Mouse (Mus musculus): ENCODE results near the gene Pip. TPM values are rescaled to one million over a fixed set of nuclear protein-coding genes. Genes with fewer than 3 reads are reported as not detected.

Pip gene
- polyA plus RNA-seq (2015; fragmentation: Illumina TruSeq; extraction: RNeasy Lipid Tissue Mini Kit (QIAGEN cat#74804); ENCODE audit: insufficient read depth, low read depth, low replicate concordance), result not detected

DNA sequence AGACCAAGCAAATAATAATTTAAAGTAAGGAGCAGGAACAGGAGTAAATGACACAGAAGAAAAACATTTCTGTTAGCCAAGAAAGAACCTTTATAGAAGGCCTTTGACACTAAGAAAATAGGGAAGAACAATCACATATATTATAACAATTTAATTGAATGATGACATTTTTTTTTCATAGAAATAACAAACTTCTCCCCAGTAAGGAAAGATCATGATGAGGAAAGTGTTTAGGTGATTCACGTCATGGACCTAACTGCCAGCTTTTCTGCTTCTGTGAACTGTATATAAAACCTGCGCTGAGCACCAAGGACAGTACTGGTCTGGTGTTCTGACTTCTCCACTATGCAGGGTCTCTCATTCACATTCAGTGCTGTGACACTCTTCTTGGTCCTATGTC lies at the start of gene Pip:
Gene Pip (plus strand): TSS at position 301 of the 400 bp plus-strand sequence.

DNA sequence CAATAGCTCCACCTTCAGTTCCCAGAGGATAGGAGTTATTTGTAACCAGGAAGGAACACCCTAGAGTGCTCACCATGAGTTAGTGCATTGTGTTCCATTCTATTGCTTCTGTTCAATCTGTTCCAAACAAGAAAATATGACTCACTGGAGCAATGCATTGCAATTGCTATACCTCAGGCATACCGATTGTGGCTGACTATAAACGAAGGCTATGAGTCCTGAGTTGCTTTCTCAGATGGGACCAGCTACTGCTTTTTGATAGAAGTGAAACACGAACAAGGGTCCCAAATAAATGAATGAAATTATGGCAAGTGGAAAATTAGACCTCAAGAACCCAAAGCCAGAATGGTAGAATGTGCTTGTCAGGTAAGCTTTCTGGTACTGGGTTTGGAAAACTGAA lies 5.4 kb downstream of the Pip start, which contains the start of gene Sval2:
Gene Sval2 (plus strand): TSS at position 301 of the 400 bp plus-strand sequence.

Other genes with a start within 250 kb of the Pip start
- 2.8 TPM for gene Ephb6, start 242.1 kb upstream of the Pip start, polyA plus RNA-seq (2015; fragmentation: Illumina TruSeq; extraction: RNeasy Lipid Tissue Mini Kit (QIAGEN cat#74804); ENCODE audit: insufficient read depth, low read depth, low replicate concordance)
- gene Trpv6, start 211.1 kb upstream of the Pip start, polyA plus RNA-seq (2015; fragmentation: Illumina TruSeq; extraction: RNeasy Lipid Tissue Mini Kit (QIAGEN cat#74804); ENCODE audit: insufficient read depth, low read depth, low replicate concordance), result 1.3 TPM
- not detected for gene Trpv5, start 166.8 kb upstream of the Pip start, polyA plus RNA-seq (2015; fragmentation: Illumina TruSeq; extraction: RNeasy Lipid Tissue Mini Kit (QIAGEN cat#74804); ENCODE audit: insufficient read depth, low read depth, low replicate concordance)
- gene Llcfc1, start 163.1 kb upstream of the Pip start, polyA plus RNA-seq (2015; fragmentation: Illumina TruSeq; extraction: RNeasy Lipid Tissue Mini Kit (QIAGEN cat#74804); ENCODE audit: insufficient read depth, low read depth, low replicate concordance), result not detected
- gene Kel, start 143.2 kb upstream of the Pip start, polyA plus RNA-seq (2015; fragmentation: Illumina TruSeq; extraction: RNeasy Lipid Tissue Mini Kit (QIAGEN cat#74804); ENCODE audit: insufficient read depth, low read depth, low replicate concordance), result not detected
- not detected for gene Olfr459, start 72.4 kb upstream of the Pip start, polyA plus RNA-seq (2015; fragmentation: Illumina TruSeq; extraction: RNeasy Lipid Tissue Mini Kit (QIAGEN cat#74804); ENCODE audit: insufficient read depth, low read depth, low replicate concordance)
- gene Sval2, start 5.5 kb downstream of the Pip start, polyA plus RNA-seq (2015; fragmentation: Illumina TruSeq; extraction: RNeasy Lipid Tissue Mini Kit (QIAGEN cat#74804); ENCODE audit: insufficient read depth, low read depth, low replicate concordance), result not detected
- not detected for gene Sval1, start 104.1 kb downstream of the Pip start, polyA plus RNA-seq (2015; fragmentation: Illumina TruSeq; extraction: RNeasy Lipid Tissue Mini Kit (QIAGEN cat#74804); ENCODE audit: insufficient read depth, low read depth, low replicate concordance)
- gene Sval3, start 120.6 kb downstream of the Pip start, polyA plus RNA-seq (2015; fragmentation: Illumina TruSeq; extraction: RNeasy Lipid Tissue Mini Kit (QIAGEN cat#74804); ENCODE audit: insufficient read depth, low read depth, low replicate concordance), result not detected
- not detected for gene Sva, start 190.9 kb downstream of the Pip start, polyA plus RNA-seq (2015; fragmentation: Illumina TruSeq; extraction: RNeasy Lipid Tissue Mini Kit (QIAGEN cat#74804); ENCODE audit: insufficient read depth, low read depth, low replicate concordance)